Mouse (Mus musculus) testis, adult 2 months (tissue): ENCODE measurements around the gene Pard3. TPM values are rescaled to one million over a fixed set of nuclear protein-coding genes. Genes with fewer than 3 reads are reported as not detected.

Source experiments
- H3K27ac ChIP-seq: fragments of 200-500 bp; 2 replicates; pipeline ENCODE4 v1.5.1; 2012; ENCODE audit warnings: low read depth, low read length; ENCODE audit not compliant: control insufficient read depth, insufficient read depth
- H3K27me3 ChIP-seq: fragments of 200-500 bp; 2 replicates; pipeline ENCODE4 v1.6.1; 2012; ENCODE audit warnings: mild to moderate bottlenecking, low read length, moderate library complexity; ENCODE audit not compliant: control insufficient read depth, insufficient read depth
- H3K36me3 ChIP-seq: fragments of 200-500 bp; 2 replicates; pipeline ENCODE4 v1.6.1; 2012; ENCODE audit warnings: mild to moderate bottlenecking, low read length; ENCODE audit not compliant: control insufficient read depth, insufficient read depth
- H3K4me1 ChIP-seq: fragments of 200-500 bp; 2 replicates; pipeline ENCODE4 v1.6.1; 2012; ENCODE audit warnings: low read length; ENCODE audit not compliant: control insufficient read depth, insufficient read depth
- H3K4me3 ChIP-seq: fragments of 200-500 bp; 2 replicates; pipeline ENCODE4 v1.5.1; 2012; ENCODE audit warnings: low read depth, mild to moderate bottlenecking, low read length, moderate library complexity, mixed read lengths; ENCODE audit not compliant: control insufficient read depth
- CTCF ChIP-seq: fragments of 200-500 bp; IDR thresholded peaks from 2 replicates; pipeline ENCODE4 v1.5.1; 2012; ENCODE audit warnings: low read depth, mild to moderate bottlenecking, inconsistent platforms, low read length, moderate library complexity; ENCODE audit not compliant: control insufficient read depth, insufficient read depth, insufficient replicate concordance
- POLR2A ChIP-seq: fragments of 200-500 bp; IDR thresholded peaks from 2 replicates; pipeline ENCODE4 v1.6.1; 2012; ENCODE audit warnings: low read depth, mild to moderate bottlenecking, inconsistent platforms, low read length, moderate library complexity; ENCODE audit not compliant: control insufficient read depth
- polyA plus RNA-seq: library from polyadenylated mRNA; depleted of rRNA; stranded (reverse); fragments of >200 nt; gene quantifications from 2 replicates; pipeline ENCODE4 v1.2.3, GENCODE M21; 2012

Pard3 gene
- polyA plus RNA-seq, 1 experiment: 4.1 TPM

GRCm38 (mm10) chr8:127577656-127578055, 514.0 kb downstream of the Pard3 start:
- H3K27ac ChIP-seq: no peak overlapping the region
- TF ChIP-seq CTCF (no peak), POLR2A (no peak)
- no peaks in the 10 kb centered on the region for H3K36me3 ChIP-seq
- H3K4me1 ChIP-seq: no peaks in the 10 kb centered on the region; the same call in 1 of the 2 replicates
- no peak overlapping the region for H3K4me3 ChIP-seq
- H3K27me3 ChIP-seq: no peaks in the 10 kb centered on the region

GRCm38 (mm10) chr8:127579436-127579835, 515.7 kb downstream of the Pard3 start:
- no peaks in the 10 kb centered on the region for H3K36me3 ChIP-seq
- TF ChIP-seq POLR2A: no peak
- TF ChIP-seq CTCF: no peak
- H3K27me3 ChIP-seq: no peaks in the 10 kb centered on the region
- H3K27ac ChIP-seq: no peak overlapping the region
- peak overlapping the region; percentile 40; the same call in 1 of the 2 replicates for H3K4me3 ChIP-seq
- H3K4me1 ChIP-seq: no peaks in the 10 kb centered on the region; the same call in 1 of the 2 replicates

- H3K4me1 ChIP-seq: no peaks in the 10 kb centered on the region; the same call in 1 of the 2 replicates
- H3K4me3 ChIP-seq: no peak overlapping the region
- H3K36me3 ChIP-seq: no peaks in the 10 kb centered on the region
- no peak for TF ChIP-seq CTCF
- TF ChIP-seq POLR2A: no peak
- no peak overlapping the region for H3K27ac ChIP-seq
- H3K27me3 ChIP-seq: no peaks in the 10 kb centered on the region
Measured at GRCm38 (mm10) chr8:127583429-127583828, 519.7 kb downstream of the Pard3 start.

- no peak overlapping the region for H3K4me3 ChIP-seq
- H3K27ac ChIP-seq: no peak overlapping the region
- TF ChIP-seq CTCF (no peak), POLR2A (no peak)
- H3K4me1 ChIP-seq: no peaks in the 10 kb centered on the region
- H3K36me3 ChIP-seq: no peaks in the 10 kb centered on the region
- no peaks in the 10 kb centered on the region for H3K27me3 ChIP-seq
Measured at GRCm38 (mm10) chr8:127585618-127586017, 521.9 kb downstream of the Pard3 start.

GRCm38 (mm10) chr8:127586681-127587080, 523.0 kb downstream of the Pard3 start:
- H3K36me3 ChIP-seq: no peaks in the 10 kb centered on the region
- H3K27ac ChIP-seq: no peak overlapping the region
- no peaks in the 10 kb centered on the region for H3K4me1 ChIP-seq
- H3K4me3 ChIP-seq: no peak overlapping the region
- H3K27me3 ChIP-seq: no peaks in the 10 kb centered on the region
- TF ChIP-seq POLR2A (no peak), CTCF (no peak)

GRCm38 (mm10) chr8:127588313-127588712, 524.6 kb downstream of the Pard3 start:
- Histone ChIP-seq H3K27ac (no peak overlapping the region), H3K27me3 (no peaks in the 10 kb centered on the region), H3K4me3 (no peak overlapping the region; the same call in 1 of the 2 replicates), H3K36me3 (no peaks in the 10 kb centered on the region), H3K4me1 (no peaks in the 10 kb centered on the region; the same call in 1 of the 2 replicates)
- no peak for TF ChIP-seq CTCF
- TF ChIP-seq POLR2A: no peak

GRCm38 (mm10) chr8:127589291-127589690, 525.6 kb downstream of the Pard3 start:
- H3K36me3 ChIP-seq: no peaks in the 10 kb centered on the region
- no peak for TF ChIP-seq POLR2A
- TF ChIP-seq CTCF: peak; percentile 71
- no peak overlapping the region for H3K27ac ChIP-seq
- H3K27me3 ChIP-seq: no peaks in the 10 kb centered on the region
- peak overlapping the region; percentile 15; the same call in 1 of the 2 replicates for H3K4me3 ChIP-seq
- no peaks in the 10 kb centered on the region; the same call in 1 of the 2 replicates for H3K4me1 ChIP-seq

- no peak overlapping the region for H3K27ac ChIP-seq
- H3K36me3 ChIP-seq: no peaks in the 10 kb centered on the region
- H3K4me1 ChIP-seq: no peaks in the 10 kb centered on the region; the same call in 1 of the 2 replicates
- no peak for TF ChIP-seq CTCF
- TF ChIP-seq POLR2A: no peak
- no peaks in the 10 kb centered on the region for H3K27me3 ChIP-seq
- no peak overlapping the region for H3K4me3 ChIP-seq
Measured at GRCm38 (mm10) chr8:127590674-127591186, 527.0 kb downstream of the Pard3 start.
